Mouse (Mus musculus) megakaryocyte, adult 5-6 weeks (primary cell): ENCODE measurements around the gene Mcm2. TPM values are rescaled to one million over a fixed set of nuclear protein-coding genes. Genes with fewer than 3 reads are reported as not detected.

Experiments
- ATAC-seq: 2 replicates; pipeline ENCODE4 v1.8.0; 2016; ENCODE audit warnings: mild to moderate bottlenecking, inconsistent platforms; ENCODE audit not compliant: poor library complexity, severe bottlenecking
- total RNA-seq, 2 experiments: library from RNA; stranded (forward) in 1 of 2; stranded (reverse) in 1 of 2; fragments of 153-499, 151-499 nt in 1 of 2; fragments of 221-1000, 200-1000 nt in 1 of 2; gene quantifications; 2 replicates each; pipeline versions ENCODE4 v1.2.3 to v1.2.4; 2015 to 2017

Gene Mcm2
- total RNA-seq, 2 experiments from 2014 or later: 45.4 to 77.2 TPM

GRCm38 (mm10) chr6:88854509-88854908 lies 44.1 kb downstream of the Mcm2 start:
- ATAC-seq: no peak

GRCm38 (mm10) chr6:88850034-88850433 lies 48.5 kb downstream of the Mcm2 start:
- no peak for ATAC-seq

- peak; percentile 80 for ATAC-seq
These were observed 49.3 kb downstream of the Mcm2 start for GRCm38 (mm10) chr6:88849270-88849669.

- ATAC-seq: no peak
These were observed 51.0 kb downstream of the Mcm2 start for GRCm38 (mm10) chr6:88847571-88847970.

GRCm38 (mm10) chr6:88844901-88845565 lies 53.5 kb downstream of the Mcm2 start:
- ATAC-seq: no peak

- no peak for ATAC-seq
These were observed 54.5 kb downstream of the Mcm2 start for GRCm38 (mm10) chr6:88843781-88844725.

GRCm38 (mm10) chr6:88843241-88843640 lies 55.3 kb downstream of the Mcm2 start:
- ATAC-seq: no peak

- no peak for ATAC-seq
These were observed 55.8 kb downstream of the Mcm2 start for GRCm38 (mm10) chr6:88842731-88843151.

- peak; percentile 80 for ATAC-seq
These were observed 56.5 kb downstream of the Mcm2 start, which contains the start of gene Abtb1 for GRCm38 (mm10) chr6:88841781-88842689. TSS of gene Abtb1 (minus strand) at chr6:88841984.

GRCm38 (mm10) chr6:88841514-88841780 lies 57.1 kb downstream of the Mcm2 start:
- no peak for ATAC-seq

- no peak for ATAC-seq
These were observed 57.6 kb downstream of the Mcm2 start for GRCm38 (mm10) chr6:88840791-88841513.

GRCm38 (mm10) chr6:88840211-88840610 lies 58.4 kb downstream of the Mcm2 start:
- ATAC-seq: no peak

- ATAC-seq: no peak
These were observed 59.2 kb downstream of the Mcm2 start for GRCm38 (mm10) chr6:88839135-88839970.

- ATAC-seq: no peak
These were observed 60.0 kb downstream of the Mcm2 start for GRCm38 (mm10) chr6:88838613-88839012.

GRCm38 (mm10) chr6:88837999-88838398 lies 60.6 kb downstream of the Mcm2 start:
- ATAC-seq: no peak

- ATAC-seq: no peak
These were observed 62.3 kb downstream of the Mcm2 start for GRCm38 (mm10) chr6:88836178-88836819.

GRCm38 (mm10) chr6:88835047-88835446 lies 63.5 kb downstream of the Mcm2 start:
- peak; percentile 71 for ATAC-seq
